Mouse (Mus musculus): ENCODE results near the gene Snd1. TPM values are rescaled to one million over a fixed set of nuclear protein-coding genes. Genes with fewer than 3 reads are reported as not detected.

Gene Snd1
- polyA plus RNA-seq, 2 experiments from 2014 or later, result 46.2 to 67.2 TPM

- ATAC-seq, result no peak
Measured at GRCm38 (mm10) chr6:28981966-28982701, 507.2 kb downstream of the Snd1 start.

- no peak for ATAC-seq
Measured at GRCm38 (mm10) chr6:28982817-28983216, 507.9 kb downstream of the Snd1 start.

Other genes with a start within 250 kb of the Snd1 start
- gene Zfp800, start 77.1 kb upstream of the Snd1 start, polyA plus RNA-seq (2017; shearing (Covaris generic)), result 10 to 100 TPM; 28.8 to 36.9 TPM
- gene Arf5, start 51.6 kb upstream of the Snd1 start, polyA plus RNA-seq (2017; shearing (Covaris generic)), result 10 to 100 TPM; 27.3 to 43.4 TPM
- not detected for gene Fscn3, start 47.4 kb upstream of the Snd1 start, polyA plus RNA-seq (2017; shearing (Covaris generic))
- gene Gcc1, start 46.7 kb upstream of the Snd1 start, polyA plus RNA-seq (2017; shearing (Covaris generic)), result 10 to 100 TPM in 1 of 2 experiments, 1 to 10 TPM in 1; 7.9 to 15.8 TPM
- gene Pax4, start 25.8 kb upstream of the Snd1 start, polyA plus RNA-seq (2017; shearing (Covaris generic)), result not detected

Measured in CD4-positive, CD25-positive, alpha-beta regulatory T cell, adult 4 months (primary cell).